ENCODE assay signal across 8 mouse cellular contexts in the genomic region with DNA sequence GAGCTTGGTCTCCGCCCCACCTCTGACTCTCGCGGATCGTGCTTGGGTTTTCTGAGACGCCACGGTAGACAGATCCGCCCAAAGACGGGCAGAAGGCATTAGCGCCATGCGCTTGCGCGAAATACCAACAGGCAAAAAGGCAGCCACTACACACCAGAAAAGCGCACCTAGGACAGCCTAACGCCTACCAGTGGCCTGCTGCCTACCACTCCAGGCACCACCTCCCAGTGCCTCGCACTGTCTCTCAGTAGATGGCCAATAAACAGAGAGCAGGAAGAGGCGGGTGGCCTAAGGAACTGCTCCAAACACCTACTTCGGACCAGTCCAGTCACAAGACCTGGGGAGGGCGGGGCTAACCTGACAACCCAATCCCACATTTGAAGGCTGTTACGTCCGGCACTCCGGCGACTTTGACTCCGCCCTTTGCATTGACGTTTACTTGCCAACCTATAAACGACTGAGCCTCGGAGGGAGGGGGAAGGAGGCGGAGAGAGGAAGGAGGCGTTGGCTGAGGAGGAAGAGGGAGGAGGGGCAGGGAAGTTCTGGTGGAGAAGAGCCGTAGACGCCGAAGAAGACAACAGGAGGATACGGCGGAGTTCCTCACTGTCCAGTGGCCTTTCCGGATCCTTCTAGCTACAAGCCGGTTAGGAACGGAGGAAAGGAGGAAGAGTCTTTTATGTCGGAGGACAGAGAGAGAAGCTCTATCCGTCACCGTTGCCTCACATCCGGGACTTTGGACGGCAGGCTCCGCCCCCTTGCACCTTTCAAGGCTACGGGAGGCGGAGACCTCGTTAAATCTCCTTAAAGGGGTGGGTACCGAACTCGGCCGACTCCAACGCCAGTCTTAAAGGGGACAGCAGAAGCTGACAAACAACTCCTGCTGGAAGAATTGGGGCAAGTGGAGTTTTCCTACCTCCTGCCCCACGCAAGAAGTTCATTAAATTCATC. TPM values are rescaled to one million over a fixed set of nuclear protein-coding genes. Genes with fewer than 3 reads are reported as not detected.
DNase-seq lines count a peak whose midpoint lies in the region; ATAC-seq and TF ChIP-seq lines count a peak whose summit lies in the region.

No protein-coding gene starts in this region.

- H3K9ac ChIP-seq in CH12.LX (ENCODE audit: insufficient read depth, low read depth) = peak overlapping the region; percentile 98
- peak overlapping the region; percentile 77 for H3K9ac ChIP-seq in forebrain, embryonic 11.5 days (ENCODE audit: low read length)
- H3K9ac ChIP-seq in heart, embryonic 16.5 days (ENCODE audit: low read length) = peak overlapping the region; percentile 96
- peak overlapping the region; percentile 99 for H3K9ac ChIP-seq in liver, embryonic 15.5 days
- peak overlapping the region; percentile 98 for H3K9ac ChIP-seq in neural tube, embryonic 12.5 days

- DNase-seq in CH12.LX (ENCODE audit: extremely low read depth) = peak; percentile 100
- DNase-seq in c-Kit-positive CD71-positive TER-119-negative erythroid progenitor cells, embryonic 14.5 days (ENCODE audit: low read depth) = peak; percentile 100
- peak; percentile 98 for DNase-seq in forebrain, embryonic 11.5 days (ENCODE audit: low spot score)
- DNase-seq in kidney, postnatal 36 days = peak; percentile 100
- DNase-seq in telencephalon, adult 2 months (ENCODE audit: low read depth, low spot score) = peak; percentile 100

- peak overlapping the region; percentile 80 to 98 (median 97) for H3K4me3 ChIP-seq in CH12.LX (replicated peaks in 1 of 3; ENCODE audit: low read depth in 2 of 3, low read length in 2 of 3, poor library complexity in 1 of 3)
- peak overlapping the region; percentile 72 for H3K4me3 ChIP-seq in forebrain, embryonic 11.5 days (ENCODE audit: low read depth, low read length)
- H3K4me3 ChIP-seq in heart, embryonic 16.5 days (ENCODE audit: low read length) = peak overlapping the region; percentile 72
- H3K4me3 ChIP-seq in liver, embryonic 15.5 days (replicated peaks) = peak overlapping the region; percentile 99
- peak overlapping the region; percentile 98 for H3K4me3 ChIP-seq in neural tube, embryonic 12.5 days

- H3K27me3 ChIP-seq in CH12.LX (replicated peaks) = no peaks in the 10 kb centered on the region
- no peaks in the 10 kb centered on the region for H3K27me3 ChIP-seq in forebrain, embryonic 11.5 days (ENCODE audit: control insufficient read depth, insufficient read depth, low read length)
- H3K27me3 ChIP-seq in heart, embryonic 16.5 days (ENCODE audit: control insufficient read depth, insufficient read depth, low read length) = no peaks in the 10 kb centered on the region
- H3K27me3 ChIP-seq in liver, embryonic 15.5 days = no peaks in the 10 kb centered on the region
- H3K27me3 ChIP-seq in neural tube, embryonic 12.5 days (replicated peaks) = no peaks in the 10 kb centered on the region

- 0 out of 2 replicates have a peak overlapping the region, but pooled peaks have one; percentile 70 for H3K4me2 ChIP-seq in CH12.LX (ENCODE audit: insufficient read depth, low read depth, poor library complexity, severe bottlenecking)
- H3K4me2 ChIP-seq in forebrain, embryonic 11.5 days (ENCODE audit: low read depth, low read length, severe bottlenecking) = peak overlapping the region; percentile 89
- H3K4me2 ChIP-seq in heart, embryonic 16.5 days (ENCODE audit: low read depth, low read length) = peak overlapping the region; percentile 98
- H3K4me2 ChIP-seq in liver, embryonic 15.5 days = peak overlapping the region; percentile 93
- peak overlapping the region; percentile 94 for H3K4me2 ChIP-seq in neural tube, embryonic 12.5 days (replicated peaks)

- ATAC-seq in forebrain, embryonic 11.5 days (replicated peaks; ENCODE audit: low FRiP score) = peak; percentile 93
- ATAC-seq in heart, embryonic 16.5 days (replicated peaks; ENCODE audit: extremely low read depth, insufficient read depth, low FRiP score) = peak; percentile 90
- peak; percentile 92 for ATAC-seq in liver, embryonic 15.5 days (ENCODE audit: insufficient read depth)
- ATAC-seq in neural tube, embryonic 12.5 days (ENCODE audit: low FRiP score, low read depth) = peak; percentile 94

- peaks cover 35 to 61% of the 10 kb centered on the region in 2 experiments for H3K36me3 ChIP-seq in CH12.LX (replicated peaks in 1 of 2; ENCODE audit: control insufficient read depth in 1 of 2, insufficient read depth in 1 of 2, low read length in 1 of 2)
- H3K36me3 ChIP-seq in forebrain, embryonic 11.5 days (ENCODE audit: control insufficient read depth, insufficient read depth, low read length) = peaks cover 14% of the 10 kb centered on the region; the same call in 1 of the 2 replicates
- H3K36me3 ChIP-seq in heart, embryonic 16.5 days (ENCODE audit: control insufficient read depth, insufficient read depth) = peaks cover 47% of the 10 kb centered on the region
- peaks cover 65% of the 10 kb centered on the region for H3K36me3 ChIP-seq in liver, embryonic 15.5 days (replicated peaks)
- H3K36me3 ChIP-seq in neural tube, embryonic 12.5 days = peaks cover 52% of the 10 kb centered on the region

- dilution Hi-C loops in CH12.LX (cut with MboI; ENCODE audit: extremely low pct_ligation_motif_present, extremely low pct_unique_long_range_greater_than_20kb, low sequenced_read_pairs) = no loop called here

- TF ChIP-seq CTCF in CH12.LX (conservative IDR thresholded peaks at IDR 0.05 in 1 of 2, IDR thresholded peaks at IDR 0.05 in 1 of 2; ENCODE audit: low read depth in 2 of 2, low read length in 2 of 2) = no peak

- TF ChIP-seq RAD21 in CH12.LX (IDR thresholded peaks at IDR 0.05; ENCODE audit: low read depth, low read length) = no peak; the same call in none of the 2 replicates

- in situ Hi-C loops in CH12.LX (cut with MboI; ENCODE audit: low pct_ligation_motif_present, low pct_unique_long_range_greater_than_20kb, low sequenced_read_pairs) = loop anchor here (5.0 kb wide), 1 partner anchor 116 kb away; no protein-coding TSS in a partner anchor

- H3K27ac ChIP-seq in CH12.LX (ENCODE audit: insufficient read depth, low read depth) = peak overlapping the region; percentile 88
- peak overlapping the region; percentile 89 for H3K27ac ChIP-seq in forebrain, embryonic 11.5 days (ENCODE audit: low read depth, low read length)
- H3K27ac ChIP-seq in heart, embryonic 16.5 days (ENCODE audit: low read length) = peak overlapping the region; percentile 100
- H3K27ac ChIP-seq in liver, embryonic 15.5 days (replicated peaks) = peak overlapping the region; percentile 99
- peak overlapping the region; percentile 90 for H3K27ac ChIP-seq in neural tube, embryonic 12.5 days

- peak; percentile 73 for TF ChIP-seq POLR2A in CH12.LX (IDR thresholded peaks at IDR 0.05; ENCODE audit: low read depth, low read length)

- no peak for TF ChIP-seq EP300 in CH12.LX (IDR thresholded peaks at IDR 0.05; ENCODE audit: low read length)

- WGBS in forebrain, embryonic 11.5 days = under 1% methylated on average over 50 of the region's 50 CpGs
- WGBS in heart, embryonic 16.5 days = under 1% methylated on average over 50 of the region's 50 CpGs
- WGBS in liver, embryonic 15.5 days (ENCODE audit: insufficient replicate concordance) = under 1% methylated on average over 50 of the region's 50 CpGs
- WGBS in neural tube, embryonic 12.5 days = under 1% methylated on average over 50 of the region's 50 CpGs

- peaks cover 37% of the 10 kb centered on the region for H3K79me2 ChIP-seq in CH12.LX (replicated peaks; ENCODE audit: control insufficient read depth, extremely low read depth, insufficient read depth, poor library complexity, severe bottlenecking)

- no peaks in the 10 kb centered on the region for H3K9me3 ChIP-seq in CH12.LX (replicated peaks; ENCODE audit: low read length)
- H3K9me3 ChIP-seq in forebrain, embryonic 11.5 days (ENCODE audit: control insufficient read depth, low read length) = no peaks in the 10 kb centered on the region
- H3K9me3 ChIP-seq in heart, embryonic 16.5 days (replicated peaks; ENCODE audit: control insufficient read depth, low read length) = no peaks in the 10 kb centered on the region
- H3K9me3 ChIP-seq in liver, embryonic 15.5 days (replicated peaks) = no peaks in the 10 kb centered on the region
- H3K9me3 ChIP-seq in neural tube, embryonic 12.5 days = no peaks in the 10 kb centered on the region

- peaks cover 9 to 34% of the 10 kb centered on the region in 2 experiments for H3K4me1 ChIP-seq in CH12.LX (ENCODE audit: control insufficient read depth in 1 of 2, insufficient read depth in 2 of 2)
- peaks cover 14% of the 10 kb centered on the region for H3K4me1 ChIP-seq in forebrain, embryonic 11.5 days (replicated peaks; ENCODE audit: control insufficient read depth, insufficient read depth, low read length)
- peaks cover 23% of the 10 kb centered on the region for H3K4me1 ChIP-seq in heart, embryonic 16.5 days (ENCODE audit: control insufficient read depth, insufficient read depth, low read length)
- peaks cover 62% of the 10 kb centered on the region for H3K4me1 ChIP-seq in liver, embryonic 15.5 days (replicated peaks)
- peaks cover 25% of the 10 kb centered on the region for H3K4me1 ChIP-seq in neural tube, embryonic 12.5 days

RNA-seq across cellular contexts. Expression of a gene that starts 1.0 kb away (rescaled TPM):
- total RNA-seq in CH12.LX (2012; rRNA removed) (14.4 and 15.4 TPM in 2 replicates), CH12.LX (2014; rRNA removed) (5.6 and 6.7 TPM in 2 replicates)
- 63.9 and 66.7 TPM in 2 replicates for polyA plus RNA-seq in CH12.LX (2012; ENCODE audit: insufficient read length, low read depth)
- 13.6 and 14.7 TPM in 2 replicates for polyA plus RNA-seq in forebrain, embryonic 11.5 days (2014; fragmentation: Nextera tagmentation; extraction: Ambion mirVana)
- 8.3 and 8.9 TPM in 2 replicates for polyA plus RNA-seq in heart, embryonic 16.5 days (2015; fragmentation: Nextera tagmentation; extraction: Ambion mirVana)
- 5.5 and 5.6 TPM in 2 replicates for polyA plus RNA-seq in liver, embryonic 15.5 days (2015; fragmentation: Nextera tagmentation; extraction: Ambion mirVana)
- 13.1 and 16.9 TPM in 2 replicates for polyA plus RNA-seq in neural tube, embryonic 12.5 days (2016; fragmentation: Nextera tagmentation; extraction: Ambion mirVana)

RNA-seq across cellular contexts. Expression of a gene that starts 18.6 kb away (rescaled TPM):
- total RNA-seq in CH12.LX (2012; rRNA removed) (10.4 and 11.3 TPM in 2 replicates), CH12.LX (2014; rRNA removed) (6.7 and 7.6 TPM in 2 replicates)
- polyA plus RNA-seq in CH12.LX (2012; ENCODE audit: insufficient read length, low read depth) = 26.2 and 31.3 TPM in 2 replicates
- 70.7 and 77.3 TPM in 2 replicates for polyA plus RNA-seq in forebrain, embryonic 11.5 days (2014; fragmentation: Nextera tagmentation; extraction: Ambion mirVana)
- polyA plus RNA-seq in heart, embryonic 16.5 days (2015; fragmentation: Nextera tagmentation; extraction: Ambion mirVana) = 31.6 and 31.8 TPM in 2 replicates
- polyA plus RNA-seq in liver, embryonic 15.5 days (2015; fragmentation: Nextera tagmentation; extraction: Ambion mirVana) = 19.8 and 22.4 TPM in 2 replicates
- polyA plus RNA-seq in neural tube, embryonic 12.5 days (2016; fragmentation: Nextera tagmentation; extraction: Ambion mirVana) = 56.1 and 63.5 TPM in 2 replicates

RNA-seq across cellular contexts. Expression of a gene that starts 29.0 kb away (rescaled TPM):
- total RNA-seq in CH12.LX (2012; rRNA removed) (3.4 and 3.6 TPM in 2 replicates), CH12.LX (2014; rRNA removed) (1.8 and 2.3 TPM in 2 replicates)
- 3.2 and 4.6 TPM in 2 replicates for polyA plus RNA-seq in CH12.LX (2012; ENCODE audit: insufficient read length, low read depth)
- polyA plus RNA-seq in forebrain, embryonic 11.5 days (2014; fragmentation: Nextera tagmentation; extraction: Ambion mirVana) = 15.7 and 16.5 TPM in 2 replicates
- polyA plus RNA-seq in heart, embryonic 16.5 days (2015; fragmentation: Nextera tagmentation; extraction: Ambion mirVana) = 3.6 and 4.3 TPM in 2 replicates
- 2.1 TPM in 2 replicates for polyA plus RNA-seq in liver, embryonic 15.5 days (2015; fragmentation: Nextera tagmentation; extraction: Ambion mirVana)
- polyA plus RNA-seq in neural tube, embryonic 12.5 days (2016; fragmentation: Nextera tagmentation; extraction: Ambion mirVana) = 17.4 and 20.3 TPM in 2 replicates

RNA-seq across cellular contexts. Expression of a gene that starts 33.8 kb away (rescaled TPM):
- total RNA-seq in CH12.LX (2012; rRNA removed) (18.5 and 19.9 TPM in 2 replicates), CH12.LX (2014; rRNA removed) (3.4 and 4.1 TPM in 2 replicates)
- polyA plus RNA-seq in CH12.LX (2012; ENCODE audit: insufficient read length, low read depth) = 22.2 and 28.1 TPM in 2 replicates
- 91.6 and 93.5 TPM in 2 replicates for polyA plus RNA-seq in forebrain, embryonic 11.5 days (2014; fragmentation: Nextera tagmentation; extraction: Ambion mirVana)
- 27.7 and 29.8 TPM in 2 replicates for polyA plus RNA-seq in heart, embryonic 16.5 days (2015; fragmentation: Nextera tagmentation; extraction: Ambion mirVana)
- 15.0 and 18.9 TPM in 2 replicates for polyA plus RNA-seq in liver, embryonic 15.5 days (2015; fragmentation: Nextera tagmentation; extraction: Ambion mirVana)
- 72.9 and 79.9 TPM in 2 replicates for polyA plus RNA-seq in neural tube, embryonic 12.5 days (2016; fragmentation: Nextera tagmentation; extraction: Ambion mirVana)

RNA-seq across cellular contexts. Expression of a gene that starts 41.4 kb away (rescaled TPM):
- total RNA-seq in CH12.LX (2012; rRNA removed) (12.0 and 12.7 TPM in 2 replicates), CH12.LX (2014; rRNA removed) (2.0 and 5.8 TPM in 2 replicates)
- 13.6 and 14.1 TPM in 2 replicates for polyA plus RNA-seq in CH12.LX (2012; ENCODE audit: insufficient read length, low read depth)
- 23.3 and 24.7 TPM in 2 replicates for polyA plus RNA-seq in forebrain, embryonic 11.5 days (2014; fragmentation: Nextera tagmentation; extraction: Ambion mirVana)
- polyA plus RNA-seq in heart, embryonic 16.5 days (2015; fragmentation: Nextera tagmentation; extraction: Ambion mirVana) = 8.7 and 9.2 TPM in 2 replicates
- polyA plus RNA-seq in liver, embryonic 15.5 days (2015; fragmentation: Nextera tagmentation; extraction: Ambion mirVana) = 5.2 and 5.5 TPM in 2 replicates
- polyA plus RNA-seq in neural tube, embryonic 12.5 days (2016; fragmentation: Nextera tagmentation; extraction: Ambion mirVana) = 14.3 and 15.0 TPM in 2 replicates

Comparison
In these comparisons a context has a peak if more than half of its experiments do, and no peak if none do; other contexts are left out.
1. Peak in every context shown above with its lines: DNase-seq, ATAC-seq, H3K4me3 ChIP-seq and H3K27ac ChIP-seq.